Mouse (Mus musculus) MEL (cell line): ENCODE measurements around the gene Dusp10. TPM values are rescaled to one million over a fixed set of nuclear protein-coding genes. Genes with fewer than 3 reads are reported as not detected.

Source experiments
- DNase-seq: peaks from one replicate; pipeline ENCODE4 v3.0.0; 2011; ENCODE audit warnings: low read depth, low spot score
- H3K27ac ChIP-seq: 2 replicates; pipeline ENCODE4 v1.5.1; 2012; ENCODE audit warnings: low read depth, mild to moderate bottlenecking, control low read depth, low read length, moderate library complexity; ENCODE audit not compliant: control insufficient read depth
- H3K27me3 ChIP-seq, 2 experiments: fragments of 150-350 bp in 1 of 2; sonication (generic) in 1 of 2; 2 replicates each; pipeline ENCODE4 v1.6.1; 2012; ENCODE audit warnings: low read length in 2 of 2, mild to moderate bottlenecking in 2 of 2, improper control_type of control experiment in 1 of 2, moderate library complexity in 1 of 2; ENCODE audit not compliant: insufficient read depth in 2 of 2, control insufficient read depth in 1 of 2
- H3K36me3 ChIP-seq, 2 experiments: 2 replicates each; pipeline ENCODE4 v1.6.1; 2012 to 2014; ENCODE audit warnings: low read length in 2 of 2, improper control_type of control experiment in 1 of 2, inconsistent platforms in 1 of 2, mild to moderate bottlenecking in 1 of 2; ENCODE audit not compliant: insufficient read depth in 2 of 2, control insufficient read depth in 1 of 2
- H3K4me1 ChIP-seq, 2 experiments: fragments of 150-350 bp in 1 of 2; sonication (generic) in 1 of 2; 2 replicates each; pipeline ENCODE4 v1.6.1; 2012; ENCODE audit warnings: low read length in 2 of 2, improper control_type of control experiment in 1 of 2, mild to moderate bottlenecking in 1 of 2; ENCODE audit not compliant: insufficient read depth in 2 of 2, control insufficient read depth in 1 of 2
- H3K4me3 ChIP-seq, 2 experiments: fragments of 150-350 bp in 1 of 2; sonication (generic) in 1 of 2; 2 replicates each; pipeline ENCODE4 v1.5.1; 2012; ENCODE audit warnings: low read depth in 2 of 2, low read length in 2 of 2, mild to moderate bottlenecking in 2 of 2, moderate library complexity in 2 of 2, control low read depth in 1 of 2, improper control_type of control experiment in 1 of 2; ENCODE audit not compliant: control insufficient read depth in 1 of 2, insufficient read depth in 1 of 2
- H3K79me2 ChIP-seq: 2 replicates; pipeline ENCODE4 v1.6.1; 2012; ENCODE audit warnings: mild to moderate bottlenecking, low read length, moderate library complexity; ENCODE audit not compliant: control insufficient read depth, poor library complexity, insufficient read depth
- H3K9ac ChIP-seq: 2 replicates; pipeline ENCODE4 v1.6.1; 2012; ENCODE audit warnings: low read depth, mild to moderate bottlenecking, control low read depth, low read length, moderate library complexity; ENCODE audit not compliant: control insufficient read depth, poor library complexity, severe bottlenecking
- H3K9me3 ChIP-seq: fragments of 150-350 bp; sonication (generic); replicated peaks from 2 replicates; pipeline ENCODE4 v1.6.1; 2012; ENCODE audit warnings: mild to moderate bottlenecking, low read length, improper control_type of control experiment, moderate library complexity; ENCODE audit not compliant: insufficient read depth
- CHD1 ChIP-seq: IDR thresholded peaks from 2 replicates; pipeline ENCODE4 v1.6.1; 2012; ENCODE audit warnings: low read depth, mild to moderate bottlenecking, inconsistent platforms, low read length, improper control_type of control experiment
- ELF1 ChIP-seq: IDR thresholded peaks from 2 replicates; pipeline ENCODE4 v1.6.1; 2014; ENCODE audit warnings: low read depth, mild to moderate bottlenecking, inconsistent platforms, low read length, improper control_type of control experiment, moderate library complexity
- ETS1 ChIP-seq: IDR thresholded peaks from 2 replicates; pipeline ENCODE4 v1.6.1; 2012; ENCODE audit warnings: low read depth, mild to moderate bottlenecking, inconsistent platforms, low read length, improper control_type of control experiment, moderate library complexity
- GABPA ChIP-seq: IDR thresholded peaks from 2 replicates; pipeline ENCODE4 v1.6.1; 2012; ENCODE audit warnings: low read depth, mild to moderate bottlenecking, inconsistent platforms, low read length, improper control_type of control experiment, moderate library complexity
- HCFC1 ChIP-seq: IDR thresholded peaks from 2 replicates; pipeline ENCODE4 v1.6.1; 2012; ENCODE audit warnings: low read depth, mild to moderate bottlenecking, inconsistent platforms, low read length, improper control_type of control experiment, moderate library complexity
- MAX ChIP-seq: IDR thresholded peaks from 2 replicates; pipeline ENCODE4 v1.6.1; 2011; ENCODE audit warnings: low read length, improper control_type of control experiment
- MXI1 ChIP-seq: IDR thresholded peaks from 2 replicates; pipeline ENCODE4 v1.6.1; 2011; ENCODE audit warnings: mild to moderate bottlenecking, low read depth, low read length, improper control_type of control experiment
- MYB ChIP-seq: IDR thresholded peaks from 2 replicates; pipeline ENCODE4 v1.6.1; 2011; ENCODE audit warnings: mild to moderate bottlenecking, low read depth, low read length, improper control_type of control experiment
- MYC ChIP-seq: IDR thresholded peaks from 2 replicates; pipeline ENCODE4 v1.6.1; 2011; ENCODE audit warnings: low read depth, mild to moderate bottlenecking, low read length, improper control_type of control experiment, moderate library complexity
- NRF1 ChIP-seq: IDR thresholded peaks from 2 replicates; pipeline ENCODE4 v1.6.1; 2014; ENCODE audit warnings: low read depth, mild to moderate bottlenecking, inconsistent platforms, low read length, improper control_type of control experiment, moderate library complexity; ENCODE audit not compliant: poor library complexity, insufficient read depth, severe bottlenecking
- POLR2AphosphoS2 ChIP-seq: IDR thresholded peaks from 2 replicates; pipeline ENCODE4 v1.6.1; 2011; ENCODE audit warnings: low read length, improper control_type of control experiment
- TBP ChIP-seq: IDR thresholded peaks from 2 replicates; pipeline ENCODE4 v1.8.0; 2011; ENCODE audit warnings: low read depth, low read length, improper control_type of control experiment
- UBTF ChIP-seq: IDR thresholded peaks from 2 replicates; pipeline ENCODE4 v1.6.1; 2012; ENCODE audit warnings: low read depth, mild to moderate bottlenecking, inconsistent platforms, low read length, improper control_type of control experiment, moderate library complexity, borderline replicate concordance; ENCODE audit not compliant: insufficient read depth
- ZC3H11A ChIP-seq: IDR thresholded peaks from 2 replicates; pipeline ENCODE4 v1.6.1; 2012; ENCODE audit warnings: low read depth, mild to moderate bottlenecking, inconsistent platforms, low read length, improper control_type of control experiment
- ZMIZ1 ChIP-seq: IDR thresholded peaks from 2 replicates; pipeline ENCODE4 v1.6.1; 2012; ENCODE audit warnings: low read depth, mild to moderate bottlenecking, inconsistent platforms, low read length, improper control_type of control experiment, moderate library complexity
- polyA plus RNA-seq, 2 experiments: library from polyadenylated mRNA; stranded (reverse) in 1 of 2; unstranded in 1 of 2; fragments of >175 nt in 1 of 2; fragments of >200 nt in 1 of 2; gene quantifications; 2 replicates each; pipeline versions ENCODE4 v1.2.1 to v1.2.4; 2012; ENCODE audit warnings: low replicate concordance in 2 of 2, low read depth in 1 of 2; ENCODE audit not compliant: insufficient read length in 2 of 2, insufficient read depth in 1 of 2, missing spikeins in 1 of 2
- total RNA-seq: library from RNA; depleted of rRNA; stranded (reverse); fragments of 300-350 nt; gene quantifications from 2 replicates; pipeline ENCODE4 v1.2.3, GENCODE M21; 2012

Gene Dusp10
- total and polyA plus RNA-seq, 3 experiments: 1.4 to 2.3 TPM; not detected in 1

GRCm38 (mm10) chr1:184094914-184095313 is 81.8 kb downstream of the Dusp10 start:
- H3K27ac ChIP-seq: no peak overlapping the region
- TF ChIP-seq GABPA (no peak), MAX (no peak), POLR2AphosphoS2 (no peak), CHD1 (no peak), UBTF (no peak), ZC3H11A (no peak), MYC (no peak), ELF1 (no peak), ETS1 (no peak), ZMIZ1 (no peak), TBP (no peak), MYB (no peak), MXI1 (no peak)
- H3K27me3 ChIP-seq: no peaks in the 10 kb centered on the region
- H3K79me2 ChIP-seq: no peaks in the 10 kb centered on the region
- H3K36me3 ChIP-seq: no peaks in the 10 kb centered on the region
- H3K9me3 ChIP-seq: no peaks in the 10 kb centered on the region
- H3K9ac ChIP-seq: no peak overlapping the region
- DNase-seq: no peak
- no peaks in the 10 kb centered on the region for H3K4me1 ChIP-seq
- H3K4me3 ChIP-seq: no peak overlapping the region

GRCm38 (mm10) chr1:184100414-184100813 is 87.3 kb downstream of the Dusp10 start:
- no peaks in the 10 kb centered on the region for H3K36me3 ChIP-seq
- DNase-seq: no peak
- no peaks in the 10 kb centered on the region for H3K27me3 ChIP-seq
- TF ChIP-seq NRF1: no peak
- TF ChIP-seq ZC3H11A: no peak
- no peak for TF ChIP-seq HCFC1
- TF ChIP-seq, all 39 proteins: peak for 0
- no peaks in the 10 kb centered on the region for H3K4me1 ChIP-seq
- H3K79me2 ChIP-seq: no peaks in the 10 kb centered on the region
- H3K4me3 ChIP-seq: no peak overlapping the region
- H3K9ac ChIP-seq: no peak overlapping the region
- H3K9me3 ChIP-seq: no peaks in the 10 kb centered on the region
- no peak overlapping the region for H3K27ac ChIP-seq
